Mouse (Mus musculus): Measurements from ENCODE around the gene Map2k6. TPM values are rescaled to one million over a fixed set of nuclear protein-coding genes. Genes with fewer than 3 reads are reported as not detected.
A peak's percentile ranks its signal among the peaks of the same experiment; 100 is the strongest.

Map2k6 gene
- polyA plus RNA-seq, 1 experiment from 2014 or later = 24.4 TPM

DNA sequence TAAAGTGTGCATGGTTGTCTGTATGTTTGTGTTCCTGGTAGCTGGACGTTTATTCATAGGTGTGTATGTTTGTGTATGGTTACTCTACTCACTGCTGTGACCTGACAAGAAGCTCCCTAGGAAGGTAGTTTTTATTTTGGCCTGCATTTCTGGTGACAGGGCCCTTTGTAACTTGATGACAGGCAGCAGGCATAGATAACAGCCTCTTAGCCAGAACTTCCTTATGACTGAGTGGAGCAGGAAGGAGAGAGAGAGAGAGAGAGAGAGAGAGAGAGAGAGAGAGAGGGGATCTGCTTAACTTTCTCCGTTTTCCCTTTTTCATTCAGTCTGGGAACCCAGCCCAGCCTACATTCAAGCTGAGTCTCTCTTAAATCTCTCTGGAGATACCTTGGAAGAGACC is 61.6 kb downstream of the Map2k6 start:
- ATAC-seq (ENCODE audit: low read depth) = no peak
- Histone ChIP-seq H3K27me3 (peaks cover 7% of the 10 kb centered on the region; the same call in 1 of the 2 replicates), H3K4me3 (no peak overlapping the region), H3K4me2 (no peak overlapping the region), H3K4me1 (replicated peaks) (peaks cover 28% of the 10 kb centered on the region), H3K36me3 (no peaks in the 10 kb centered on the region), H3K9ac (no peak overlapping the region), H3K9me3 (no peaks in the 10 kb centered on the region), H3K27ac (replicated peaks) (no peak overlapping the region)
- WGBS = 55% methylated on average over 2 of the region's 2 CpGs

DNA sequence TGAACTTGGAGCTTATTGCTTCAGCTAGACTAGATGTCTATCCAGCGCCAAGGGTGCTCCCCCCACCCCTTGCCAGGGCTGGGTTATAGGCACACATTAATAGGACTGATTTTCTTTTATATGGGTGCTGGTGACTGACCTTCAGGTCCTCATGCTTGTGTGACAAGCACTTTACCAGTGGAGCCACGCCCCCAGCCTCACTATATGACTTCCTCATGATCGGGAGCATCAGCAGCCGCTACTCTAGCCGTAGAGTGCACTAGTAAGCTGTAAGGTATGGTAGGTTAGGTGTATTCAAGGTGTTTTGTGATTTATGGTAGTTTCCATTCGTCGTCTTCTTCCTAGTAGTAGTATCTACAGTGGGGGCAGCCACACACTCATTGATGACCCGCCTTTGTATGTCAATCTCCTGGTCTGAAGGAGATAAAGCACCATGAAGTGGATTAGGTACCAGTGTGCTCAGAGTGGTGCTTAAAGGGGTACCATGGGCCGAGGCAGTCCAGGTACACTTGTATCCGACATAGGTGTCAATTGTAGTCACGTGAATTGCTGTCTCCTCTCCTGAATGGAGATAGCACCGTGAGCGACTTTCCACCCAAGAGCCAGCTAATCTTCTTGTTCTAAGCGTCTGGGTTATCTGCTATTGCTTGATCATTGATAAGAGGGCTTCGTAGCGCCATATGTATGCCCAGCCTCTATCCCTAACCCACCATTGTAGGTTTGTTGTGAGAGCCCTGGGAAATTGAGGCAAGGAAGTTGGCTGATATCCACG is 62.8 kb downstream of the Map2k6 start:
- H3K36me3 ChIP-seq = no peaks in the 10 kb centered on the region
- H3K9me3 ChIP-seq = no peaks in the 10 kb centered on the region
- H3K4me2 ChIP-seq = no peak overlapping the region
- H3K27me3 ChIP-seq = peaks cover 7% of the 10 kb centered on the region; the same call in 1 of the 2 replicates
- WGBS = 95% methylated on average over 17 of the region's 17 CpGs
- no peak overlapping the region for H3K9ac ChIP-seq
- no peak for ATAC-seq (ENCODE audit: low read depth)
- no peak overlapping the region for H3K27ac ChIP-seq (replicated peaks)
- peaks cover 23% of the 10 kb centered on the region for H3K4me1 ChIP-seq (replicated peaks)
- H3K4me3 ChIP-seq = no peak overlapping the region

DNA sequence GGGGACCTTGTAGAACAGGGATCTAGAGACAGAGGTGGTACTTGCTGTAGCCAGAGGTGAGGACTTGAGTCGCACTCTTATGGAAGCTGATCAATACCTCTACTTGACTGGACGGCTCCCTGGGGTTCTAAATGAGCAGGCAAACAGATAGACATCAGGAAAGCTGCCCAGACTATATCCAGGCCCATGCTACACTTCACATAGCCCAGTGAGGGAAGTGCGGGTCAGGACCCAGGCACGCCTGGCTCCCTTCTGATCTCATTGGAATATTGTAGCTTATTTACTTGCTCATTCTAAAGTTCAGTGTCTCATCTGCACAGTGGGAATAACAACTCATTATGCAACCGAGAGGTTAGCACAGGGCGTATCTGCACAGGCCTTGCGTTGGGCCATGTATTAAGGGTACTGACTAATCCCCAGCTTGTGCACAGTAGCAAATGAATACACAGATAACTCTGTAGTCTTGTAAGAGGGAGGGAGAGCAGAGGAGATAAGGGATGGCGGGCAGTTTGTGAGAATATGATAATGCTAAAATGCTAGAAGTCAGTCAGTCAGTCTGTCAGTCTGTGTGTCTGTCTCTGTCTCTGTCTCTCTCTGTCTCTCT is 64.2 kb downstream of the Map2k6 start:
- H3K36me3 ChIP-seq = no peaks in the 10 kb centered on the region
- no peak overlapping the region for H3K4me3 ChIP-seq
- WGBS = 82% methylated on average over 8 of the region's 8 CpGs
- no peaks in the 10 kb centered on the region for H3K9me3 ChIP-seq
- no peak for ATAC-seq (ENCODE audit: low read depth)
- no peak overlapping the region for H3K27ac ChIP-seq (replicated peaks)
- H3K27me3 ChIP-seq = peaks cover 7% of the 10 kb centered on the region; the same call in 1 of the 2 replicates
- H3K4me2 ChIP-seq = no peak overlapping the region
- H3K4me1 ChIP-seq (replicated peaks) = peaks cover 23% of the 10 kb centered on the region
- H3K9ac ChIP-seq = no peak overlapping the region

DNA sequence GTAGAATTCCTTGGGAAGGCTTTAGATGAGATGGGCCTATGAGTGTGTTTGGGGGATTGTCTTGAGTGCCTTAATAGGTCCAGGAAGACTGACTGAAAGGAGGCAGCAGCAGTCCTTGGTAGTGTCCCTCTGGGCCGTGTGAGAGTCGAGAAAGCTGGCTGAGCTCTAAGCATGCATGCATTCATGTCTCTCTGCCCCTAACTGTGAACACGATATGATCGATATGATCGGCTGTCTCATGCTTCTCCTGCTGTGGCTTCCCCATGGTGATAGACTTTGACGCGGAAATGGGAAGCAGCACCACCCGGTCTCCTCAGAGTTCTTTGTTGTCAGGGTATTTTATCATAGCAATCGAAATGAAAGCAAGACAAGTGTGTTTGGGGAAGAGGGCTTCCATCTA is 64.9 kb downstream of the Map2k6 start:
- H3K4me1 ChIP-seq (replicated peaks) = peaks cover 21% of the 10 kb centered on the region
- H3K9me3 ChIP-seq = no peaks in the 10 kb centered on the region
- no peak overlapping the region for H3K4me2 ChIP-seq
- no peak overlapping the region for H3K9ac ChIP-seq
- H3K27ac ChIP-seq (replicated peaks) = no peak overlapping the region
- no peaks in the 10 kb centered on the region for H3K36me3 ChIP-seq
- no peak overlapping the region for H3K4me3 ChIP-seq
- no peak for ATAC-seq (ENCODE audit: low read depth)
- peaks cover 7% of the 10 kb centered on the region; the same call in 1 of the 2 replicates for H3K27me3 ChIP-seq
- 55% methylated on average over 9 of the region's 9 CpGs for WGBS

DNA sequence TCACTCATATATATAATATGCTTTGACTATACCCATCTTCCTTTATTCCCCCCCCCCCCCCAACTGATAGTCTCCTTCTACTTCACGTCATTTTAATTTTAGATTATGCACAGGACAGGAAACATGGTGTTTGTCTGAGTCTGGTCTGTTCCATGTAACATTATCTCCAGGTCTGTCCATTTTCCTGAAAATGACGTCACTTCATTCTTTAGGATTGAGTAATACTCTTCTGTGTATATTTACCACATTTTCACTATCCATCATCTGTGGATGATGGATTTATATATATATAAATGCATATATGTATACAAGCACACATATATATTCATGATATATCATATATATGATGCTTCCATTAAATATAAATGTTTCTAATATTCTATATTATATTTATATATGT is 70.1 kb downstream of the Map2k6 start:
- no peak overlapping the region for H3K4me2 ChIP-seq
- 92% methylated on average over 2 of the region's 2 CpGs for WGBS
- H3K27ac ChIP-seq (replicated peaks) = no peak overlapping the region
- H3K4me1 ChIP-seq (replicated peaks) = peaks cover under 1% of the 10 kb centered on the region
- H3K4me3 ChIP-seq = no peak overlapping the region
- peaks cover 5% of the 10 kb centered on the region; the same call in 1 of the 2 replicates for H3K27me3 ChIP-seq
- no peaks in the 10 kb centered on the region for H3K9me3 ChIP-seq
- no peaks in the 10 kb centered on the region for H3K36me3 ChIP-seq
- no peak for ATAC-seq (ENCODE audit: low read depth)
- H3K9ac ChIP-seq = no peak overlapping the region

DNA sequence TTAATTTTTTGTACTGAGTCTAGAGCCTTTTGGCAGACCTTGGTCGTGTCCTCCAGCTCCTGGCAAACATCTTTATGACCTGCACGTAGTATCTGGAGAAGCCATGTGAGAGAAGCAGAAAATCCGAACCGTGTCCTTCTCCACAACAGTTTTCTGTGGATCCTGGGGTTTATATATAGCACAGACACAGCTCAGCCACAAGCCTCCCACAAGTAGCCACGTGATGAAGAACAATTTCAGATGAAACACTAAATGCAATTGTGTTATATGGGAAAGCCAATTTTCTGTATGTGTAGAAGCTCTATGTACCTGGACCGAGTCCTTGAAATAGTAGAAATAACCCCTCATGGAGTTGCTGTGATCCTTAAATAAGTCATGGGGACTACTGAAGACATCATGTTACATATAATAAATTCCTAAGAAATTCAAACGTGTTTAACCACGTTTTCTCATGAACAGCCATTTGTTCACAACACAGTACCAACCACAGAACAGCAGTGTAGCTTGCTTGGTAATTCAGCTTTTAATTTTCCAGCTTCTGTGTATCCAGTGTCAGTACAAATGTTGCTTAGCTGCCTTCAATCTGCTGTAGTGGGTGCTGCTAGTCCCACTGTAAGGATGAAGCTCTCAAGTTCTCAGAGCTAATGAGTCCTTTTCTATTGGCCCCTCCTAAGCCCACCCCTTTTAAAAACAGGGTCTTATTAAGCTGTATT is 71.8 kb downstream of the Map2k6 start:
- WGBS = 87% methylated on average over 8 of the region's 8 CpGs
- no peak overlapping the region for H3K4me2 ChIP-seq
- peaks cover 20% of the 10 kb centered on the region for H3K27me3 ChIP-seq
- no peaks in the 10 kb centered on the region for H3K4me1 ChIP-seq (replicated peaks)
- H3K9me3 ChIP-seq = no peaks in the 10 kb centered on the region
- no peak overlapping the region for H3K9ac ChIP-seq
- no peak overlapping the region for H3K27ac ChIP-seq (replicated peaks)
- no peaks in the 10 kb centered on the region for H3K36me3 ChIP-seq
- no peak for ATAC-seq (ENCODE audit: low read depth)
- H3K4me3 ChIP-seq = no peak overlapping the region

DNA sequence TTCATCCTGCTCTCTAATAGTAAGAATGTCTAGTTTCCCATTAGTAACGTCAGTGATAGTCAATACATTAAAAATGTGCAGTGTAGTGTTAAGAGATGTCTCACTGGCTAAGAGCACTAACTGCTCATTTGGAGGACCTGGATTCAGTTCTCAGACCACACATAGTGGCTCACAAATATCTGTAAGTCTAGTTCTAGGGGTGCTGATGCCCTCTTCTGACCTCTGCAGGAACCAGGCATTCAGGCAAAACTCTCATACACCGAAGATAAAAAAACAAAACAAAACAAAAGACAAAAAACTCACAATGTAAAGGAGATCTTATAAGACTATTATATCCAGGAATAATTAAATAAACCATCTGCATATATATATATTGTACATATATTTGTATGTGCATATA is 72.4 kb downstream of the Map2k6 start:
- 85% methylated on average over 2 of the region's 2 CpGs for WGBS
- peaks cover 20% of the 10 kb centered on the region for H3K27me3 ChIP-seq
- no peak overlapping the region for H3K4me2 ChIP-seq
- no peak overlapping the region for H3K27ac ChIP-seq (replicated peaks)
- ATAC-seq (ENCODE audit: low read depth) = no peak
- no peaks in the 10 kb centered on the region for H3K9me3 ChIP-seq
- H3K4me1 ChIP-seq (replicated peaks) = peaks cover 3% of the 10 kb centered on the region; the same call in 1 of the 2 replicates
- H3K4me3 ChIP-seq = no peak overlapping the region
- no peaks in the 10 kb centered on the region for H3K36me3 ChIP-seq
- no peak overlapping the region for H3K9ac ChIP-seq

DNA sequence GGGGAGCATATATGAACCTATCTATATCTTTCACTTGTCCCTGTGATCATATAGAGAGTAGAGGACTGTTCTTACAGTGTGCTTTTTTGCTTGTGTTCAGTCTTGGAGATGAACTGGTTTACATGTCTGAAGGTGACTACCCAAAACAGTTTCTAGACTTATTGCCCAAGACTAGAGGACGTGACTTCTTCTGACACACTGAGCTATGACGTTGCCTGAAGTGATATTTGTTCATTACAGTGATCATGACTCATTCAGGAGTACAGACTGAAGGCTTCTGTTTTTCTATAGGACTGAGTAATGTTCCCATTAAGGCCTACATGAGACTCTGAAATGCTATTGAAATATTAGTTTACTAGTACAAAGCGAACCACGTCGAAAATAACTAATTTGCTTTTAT is 73.2 kb downstream of the Map2k6 start:
- 88% methylated on average over 5 of the region's 5 CpGs for WGBS
- Histone ChIP-seq H3K36me3 (no peaks in the 10 kb centered on the region), H3K4me3 (no peak overlapping the region), H3K27ac (replicated peaks) (no peak overlapping the region), H3K4me2 (no peak overlapping the region), H3K4me1 (replicated peaks) (peaks cover 10% of the 10 kb centered on the region), H3K9ac (no peak overlapping the region), H3K27me3 (peaks cover 20% of the 10 kb centered on the region), H3K9me3 (no peaks in the 10 kb centered on the region)
- no peak for ATAC-seq (ENCODE audit: low read depth)

DNA sequence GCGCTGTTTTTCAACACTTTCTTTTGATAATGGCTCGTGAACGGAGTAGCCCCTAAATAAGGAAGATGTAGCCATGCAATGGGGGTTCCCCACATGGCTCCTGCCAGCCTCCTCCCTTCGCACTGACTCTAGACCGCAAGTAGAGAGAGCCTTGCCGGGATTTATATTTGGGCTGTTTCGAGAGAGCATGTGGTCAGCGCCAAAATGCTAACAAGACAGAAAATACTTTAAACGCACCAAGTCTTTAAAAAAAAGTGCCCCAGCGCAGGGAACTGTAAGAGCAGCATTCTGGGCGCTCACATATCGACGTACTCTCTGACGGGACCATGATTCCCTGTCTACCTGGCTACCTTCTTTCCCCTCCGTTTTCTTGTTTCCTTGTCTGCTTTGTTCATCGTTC is 74.6 kb downstream of the Map2k6 start:
- 94% methylated on average over 16 of the region's 16 CpGs for WGBS
- no peak overlapping the region for H3K9ac ChIP-seq
- peaks cover 24% of the 10 kb centered on the region for H3K4me1 ChIP-seq (replicated peaks)
- H3K27me3 ChIP-seq = peaks cover 26% of the 10 kb centered on the region
- H3K4me2 ChIP-seq = no peak overlapping the region
- H3K9me3 ChIP-seq = no peaks in the 10 kb centered on the region
- H3K36me3 ChIP-seq = no peaks in the 10 kb centered on the region
- no peak for ATAC-seq (ENCODE audit: low read depth)
- H3K4me3 ChIP-seq = no peak overlapping the region
- H3K27ac ChIP-seq (replicated peaks) = no peak overlapping the region

DNA sequence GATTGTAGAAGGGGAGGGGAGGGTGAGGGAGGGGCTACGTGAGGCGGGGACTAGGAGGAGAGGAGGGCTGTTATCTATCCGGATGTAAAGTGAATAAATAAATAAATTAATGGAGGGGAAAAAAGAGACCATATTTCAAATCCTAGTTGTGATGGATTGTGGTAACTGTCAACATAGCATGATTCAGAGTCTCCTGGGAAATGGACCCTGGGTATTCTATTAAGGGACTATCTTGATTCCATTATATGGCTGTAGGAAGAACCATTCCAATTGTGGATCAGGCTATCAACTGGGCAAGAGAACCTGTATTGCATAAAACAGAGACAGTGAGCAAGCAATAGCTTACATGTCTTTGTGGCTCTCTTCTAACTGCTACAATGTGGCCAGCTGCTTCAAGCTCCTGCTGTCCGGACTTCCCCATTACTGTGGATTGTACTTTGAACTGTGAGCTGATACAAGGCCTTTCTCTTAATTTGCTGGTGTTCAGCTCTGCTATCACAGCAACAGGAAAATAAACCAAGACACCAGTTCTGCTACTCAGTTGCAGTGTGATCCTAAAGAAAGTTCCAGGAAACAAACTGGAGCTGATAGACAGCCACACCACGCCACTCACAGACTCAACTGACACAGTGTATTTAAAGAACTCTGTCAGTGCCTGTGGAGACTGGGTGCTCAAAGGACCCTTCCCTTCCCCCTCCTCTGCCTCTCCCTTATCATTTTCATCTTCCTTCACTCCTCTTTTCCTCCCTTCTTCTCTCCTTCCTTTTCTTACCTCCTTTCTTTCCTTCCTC is 77.6 kb downstream of the Map2k6 start:
- Histone ChIP-seq H3K36me3 (no peaks in the 10 kb centered on the region), H3K9me3 (no peaks in the 10 kb centered on the region), H3K9ac (no peak overlapping the region), H3K27ac (replicated peaks) (no peak overlapping the region), H3K27me3 (peaks cover 35% of the 10 kb centered on the region), H3K4me2 (no peak overlapping the region), H3K4me1 (replicated peaks) (peaks cover 50% of the 10 kb centered on the region), H3K4me3 (no peak overlapping the region)
- WGBS = 31% methylated on average over 5 of the region's 5 CpGs
- no peak for ATAC-seq (ENCODE audit: low read depth)

DNA sequence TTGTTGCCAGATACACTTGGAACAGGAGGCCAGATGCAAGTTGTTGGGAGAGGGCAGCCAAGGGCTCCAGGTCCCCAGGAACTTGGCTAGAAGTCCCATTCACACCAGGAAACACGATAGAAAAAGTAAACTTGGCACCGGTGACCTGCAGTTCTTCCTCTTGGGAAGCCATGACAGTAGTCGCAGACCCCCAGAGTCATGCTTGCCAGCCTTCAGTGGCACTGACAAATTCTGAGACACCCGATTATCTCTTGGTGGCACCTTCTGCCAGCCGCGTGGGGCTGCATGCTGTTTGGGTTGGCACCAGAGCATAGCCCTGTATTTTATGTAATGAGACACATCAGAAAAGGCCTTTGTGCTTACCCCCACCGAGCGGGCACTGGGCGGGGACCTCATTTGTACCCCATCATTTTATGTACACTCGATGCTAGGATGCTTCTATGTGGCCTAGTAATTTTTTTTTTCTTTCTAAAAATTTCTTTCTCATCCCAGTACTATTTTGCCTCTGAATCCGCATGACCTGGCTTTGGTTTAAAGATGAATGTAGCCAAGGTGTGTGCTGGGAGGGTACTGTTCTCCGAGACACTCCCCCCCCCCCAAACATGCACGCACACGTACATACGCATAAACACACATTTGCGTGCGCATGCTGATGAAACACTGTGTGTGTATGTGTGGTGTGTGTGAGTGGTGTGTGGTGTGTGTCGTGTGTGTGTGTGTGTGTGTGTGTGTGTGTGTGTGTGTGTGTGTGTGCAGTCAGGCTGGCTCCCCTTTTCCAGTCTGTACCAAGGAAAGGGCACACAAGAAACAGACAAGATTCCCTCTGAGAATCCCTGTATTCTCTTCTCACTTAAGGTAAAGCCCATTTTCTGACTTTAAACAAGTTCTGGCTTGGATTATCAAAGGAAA is 79.3 kb downstream of the Map2k6 start:
- H3K9me3 ChIP-seq = no peaks in the 10 kb centered on the region
- peak overlapping the region; percentile 27 for H3K4me2 ChIP-seq
- peaks cover 50% of the 10 kb centered on the region for H3K4me1 ChIP-seq (replicated peaks)
- 22% methylated on average over 18 of the region's 18 CpGs for WGBS
- H3K27me3 ChIP-seq = peaks cover 48% of the 10 kb centered on the region
- H3K36me3 ChIP-seq = no peaks in the 10 kb centered on the region
- H3K4me3 ChIP-seq = no peak overlapping the region
- peak overlapping the region; percentile 18; the same call in 1 of the 2 replicates for H3K27ac ChIP-seq (replicated peaks)
- peak; percentile 41; the same call in 1 of the 2 replicates for ATAC-seq (ENCODE audit: low read depth)
- H3K9ac ChIP-seq = 0 out of 2 replicates have a peak overlapping the region, but pooled peaks have one; percentile 17

All from neural tube, embryonic 13.5 days (tissue).